Mouse (Mus musculus) hindbrain, embryonic 14.5 days (tissue): ENCODE measurements at regions not wholly inside any gene's neighbourhood (a gene's known extent, or its start where the extent isn't known, plus 50 kb on each side); places are given as distances from the start of the nearest gene placed in this dataset.

Source experiments
- ATAC-seq: fragments of 200-750 bp; cut with Nextera tagmentation; 2 replicates; pipeline ENCODE4 v1.8.0; 2017; ENCODE audit warnings: moderate number of reproducible peaks, mild to moderate bottlenecking, moderate TSS enrichment, moderate library complexity; ENCODE audit not compliant: low FRiP score
- DNase-seq: peaks from one replicate; pipeline ENCODE4 v3.0.0-alpha.2; 2015; ENCODE audit warnings: low spot score
- H3K27ac ChIP-seq: fragments of 300-500 bp; sonication (generic); 2 replicates; pipeline ENCODE4 v1.5.1; 2014; ENCODE audit warnings: mild to moderate bottlenecking, moderate library complexity
- H3K27me3 ChIP-seq: fragments of 300-500 bp; sonication (generic); 2 replicates; pipeline ENCODE4 v1.6.1; 2014; ENCODE audit warnings: mild to moderate bottlenecking, low read length, mixed read lengths; ENCODE audit not compliant: control insufficient read depth, insufficient read depth
- H3K36me3 ChIP-seq: fragments of 300-500 bp; sonication (generic); replicated peaks from 2 replicates; pipeline ENCODE4 v1.6.1; 2014; ENCODE audit not compliant: control insufficient read depth, insufficient read depth
- H3K4me1 ChIP-seq: fragments of 300-500 bp; sonication (generic); replicated peaks from 2 replicates; pipeline ENCODE4 v1.6.1; 2014; ENCODE audit warnings: antibody characterized with exemption, low read length, mixed read lengths; ENCODE audit not compliant: control insufficient read depth, insufficient read depth
- H3K4me2 ChIP-seq: fragments of 300-500 bp; sonication (generic); replicated peaks from 2 replicates; pipeline ENCODE4 v1.6.1; 2014; ENCODE audit warnings: mild to moderate bottlenecking, moderate library complexity
- H3K4me3 ChIP-seq: fragments of 300-500 bp; sonication (generic); replicated peaks from 2 replicates; pipeline ENCODE4 v1.5.1; 2014; ENCODE audit warnings: mild to moderate bottlenecking, low read length
- H3K9ac ChIP-seq: fragments of 300-500 bp; sonication (generic); 2 replicates; pipeline ENCODE4 v1.6.1; 2014
- H3K9me3 ChIP-seq: fragments of 300-500 bp; sonication (generic); 2 replicates; pipeline ENCODE4 v1.6.1; 2016; ENCODE audit warnings: low read length; ENCODE audit not compliant: control insufficient read depth
- WGBS: fragments of 180-500 bp; shearing (Covaris S2); extraction: QIAGEN DNeasy Blood & Tissue Kit; methylation state at CpG from one replicate; pipeline ENCODE4 v1.1.7; 2014; 5-methylcytosine and 5-hydroxymethylcytosine counted together

- ATAC-seq (no peak), DNase-seq (no peak)
- Histone ChIP-seq H3K4me1 (no peaks in the 10 kb centered on the region), H3K27ac (no peak overlapping the region), H3K4me3 (no peak overlapping the region), H3K9ac (no peak overlapping the region), H3K36me3 (no peaks in the 10 kb centered on the region), H3K9me3 (no peaks in the 10 kb centered on the region), H3K27me3 (no peaks in the 10 kb centered on the region), H3K4me2 (no peak overlapping the region)
- 81% methylated on average over 4 of the region's 4 CpGs for WGBS
Measured at GRCm38 (mm10) chr10:117535843-117536242, 93.5 kb upstream of the Cpm start.

GRCm38 (mm10) chr10:117534992-117535719 is 94.1 kb upstream of the Cpm start:
- no peak overlapping the region for H3K27ac ChIP-seq
- DNase-seq (no peak), ATAC-seq (no peak)
- no peak overlapping the region for H3K4me3 ChIP-seq
- H3K9ac ChIP-seq, result no peak overlapping the region
- no peaks in the 10 kb centered on the region for H3K9me3 ChIP-seq
- H3K4me2 ChIP-seq, result no peak overlapping the region
- WGBS, result 93% methylated on average over 12 of the region's 12 CpGs
- no peaks in the 10 kb centered on the region for H3K27me3 ChIP-seq
- H3K4me1 ChIP-seq, result no peaks in the 10 kb centered on the region
- no peaks in the 10 kb centered on the region for H3K36me3 ChIP-seq

- H3K4me2 ChIP-seq, result no peak overlapping the region
- no peak overlapping the region for H3K27ac ChIP-seq
- H3K27me3 ChIP-seq, result no peaks in the 10 kb centered on the region
- DNase-seq (no peak), ATAC-seq (no peak)
- no peaks in the 10 kb centered on the region for H3K9me3 ChIP-seq
- no peak overlapping the region for H3K4me3 ChIP-seq
- no peak overlapping the region for H3K9ac ChIP-seq
- 89% methylated on average over 4 of the region's 4 CpGs for WGBS
- H3K4me1 ChIP-seq, result no peaks in the 10 kb centered on the region
- no peaks in the 10 kb centered on the region for H3K36me3 ChIP-seq
Measured at GRCm38 (mm10) chr10:117534478-117534877, 94.8 kb upstream of the Cpm start.

- Histone ChIP-seq H3K27me3 (no peaks in the 10 kb centered on the region), H3K4me1 (no peaks in the 10 kb centered on the region), H3K9me3 (no peaks in the 10 kb centered on the region), H3K27ac (no peak overlapping the region), H3K4me3 (no peak overlapping the region), H3K9ac (no peak overlapping the region), H3K4me2 (no peak overlapping the region), H3K36me3 (no peaks in the 10 kb centered on the region)
- DNase-seq, result no peak
- WGBS, result 90% methylated on average over 8 of the region's 8 CpGs
- no peak for ATAC-seq
Measured at GRCm38 (mm10) chr10:117533541-117534386, 95.5 kb upstream of the Cpm start.

- no peak for DNase-seq
- H3K27me3 ChIP-seq, result no peaks in the 10 kb centered on the region
- H3K36me3 ChIP-seq, result no peaks in the 10 kb centered on the region
- H3K4me3 ChIP-seq, result no peak overlapping the region
- no peaks in the 10 kb centered on the region for H3K9me3 ChIP-seq
- no peak overlapping the region for H3K27ac ChIP-seq
- 100% methylated on average over 1 of the region's 1 CpGs for WGBS
- no peak overlapping the region for H3K9ac ChIP-seq
- no peaks in the 10 kb centered on the region for H3K4me1 ChIP-seq
- ATAC-seq, result no peak
- no peak overlapping the region for H3K4me2 ChIP-seq
Measured at GRCm38 (mm10) chr10:117532750-117533540, 96.4 kb upstream of the Cpm start.

DNA sequence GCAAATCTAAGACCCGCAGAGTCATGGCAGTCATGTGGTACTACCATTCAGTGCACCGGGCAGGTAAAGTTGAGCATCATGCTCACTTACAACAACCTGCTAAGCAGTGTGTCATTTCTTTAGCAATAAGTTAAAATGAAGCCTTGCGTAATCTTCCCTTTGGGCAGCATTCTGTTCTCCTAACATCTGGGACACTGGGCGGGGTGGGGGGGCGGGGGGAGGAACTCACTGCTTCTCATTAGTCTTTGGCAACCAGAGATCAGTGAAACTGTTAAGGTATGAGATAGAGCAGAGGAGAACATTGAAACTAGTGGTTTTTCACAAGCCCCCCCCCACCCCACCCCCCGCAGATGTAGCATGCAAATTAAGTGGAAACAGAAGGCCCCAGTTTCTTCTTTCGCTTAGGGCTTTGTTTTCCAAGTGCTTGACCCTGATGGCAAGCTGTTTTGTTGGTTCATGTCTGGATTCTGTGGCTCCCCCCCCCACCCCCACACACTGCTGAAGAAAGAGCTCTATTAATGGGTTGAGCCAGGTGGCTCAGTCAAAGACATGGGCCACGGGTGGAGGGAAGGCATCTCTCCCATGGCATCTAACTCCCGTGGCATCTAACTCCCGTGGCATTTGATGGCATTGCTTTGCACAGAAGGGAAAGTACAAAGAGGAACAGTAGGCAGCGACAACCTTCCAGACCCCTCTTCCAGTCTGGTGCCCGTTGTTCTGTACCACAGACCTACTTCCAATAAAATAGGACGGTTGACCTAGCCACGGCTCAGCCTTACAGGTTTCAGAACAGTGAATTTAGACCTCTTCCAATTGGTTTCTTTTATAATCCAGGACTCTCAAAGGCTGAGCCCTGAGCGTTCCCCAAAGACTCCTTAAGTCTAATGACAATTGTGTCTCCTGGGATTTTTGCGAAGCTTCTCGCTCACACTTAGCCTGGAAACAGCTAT is 97.2 kb upstream of the Cpm start:
- Histone ChIP-seq H3K27me3 (no peaks in the 10 kb centered on the region), H3K9me3 (no peaks in the 10 kb centered on the region), H3K36me3 (no peaks in the 10 kb centered on the region), H3K4me3 (no peak overlapping the region), H3K27ac (no peak overlapping the region), H3K4me1 (no peaks in the 10 kb centered on the region), H3K9ac (no peak overlapping the region), H3K4me2 (no peak overlapping the region)
- ATAC-seq, result no peak
- no peak for DNase-seq
- 79% methylated on average over 17 of the region's 17 CpGs for WGBS

- Histone ChIP-seq H3K9me3 (no peaks in the 10 kb centered on the region), H3K9ac (no peak overlapping the region), H3K4me1 (no peaks in the 10 kb centered on the region), H3K4me2 (no peak overlapping the region), H3K27me3 (no peaks in the 10 kb centered on the region), H3K4me3 (no peak overlapping the region), H3K36me3 (no peaks in the 10 kb centered on the region), H3K27ac (no peak overlapping the region)
- no peak for DNase-seq
- 84% methylated on average over 10 of the region's 10 CpGs for WGBS
- ATAC-seq, result no peak
Measured at GRCm38 (mm10) chr10:117530859-117531602, 98.3 kb upstream of the Cpm start.
